Mouse (Mus musculus) ES-E14 (cell line): ENCODE data around the gene Leng1. TPM values are rescaled to one million over a fixed set of nuclear protein-coding genes. Genes with fewer than 3 reads are reported as not detected.

Source experiments
- DNase-seq: peaks from one replicate; pipeline ENCODE4 v3.0.0-alpha.2; 2013; ENCODE audit warnings: low read depth, low spot score
- H3K27ac ChIP-seq: 2 replicates; pipeline ENCODE4 v1.5.1; 2012; ENCODE audit warnings: low read depth, mild to moderate bottlenecking, low read length, moderate library complexity, mixed read lengths; ENCODE audit not compliant: poor library complexity, insufficient read depth, severe bottlenecking
- H3K36me3 ChIP-seq: 2 replicates; pipeline ENCODE4 v1.6.1; 2012; ENCODE audit warnings: mild to moderate bottlenecking, low read length, moderate library complexity, mixed read lengths; ENCODE audit not compliant: control insufficient read depth, poor library complexity, insufficient read depth, severe bottlenecking
- H3K4me1 ChIP-seq, 2 experiments: fragments of 150-350 bp in 1 of 2; sonication (generic) in 1 of 2; 2 replicates each; pipeline ENCODE4 v1.6.1; 2012; ENCODE audit warnings: low read length in 2 of 2, mild to moderate bottlenecking in 1 of 2, mixed read lengths in 1 of 2; ENCODE audit not compliant: control insufficient read depth in 2 of 2, insufficient read depth in 2 of 2, poor library complexity in 1 of 2
- H3K4me3 ChIP-seq, 2 experiments: fragments of 150-350 bp in 1 of 2; sonication (generic) in 1 of 2; 2 replicates each; pipeline ENCODE4 v1.5.1; 2012; ENCODE audit warnings: low read length in 2 of 2, low read depth in 1 of 2, mild to moderate bottlenecking in 1 of 2, mixed read lengths in 1 of 2; ENCODE audit not compliant: insufficient read depth in 1 of 2, poor library complexity in 1 of 2, severe bottlenecking in 1 of 2
- H3K9ac ChIP-seq: 2 replicates; pipeline ENCODE4 v1.6.1; 2012; ENCODE audit warnings: low read depth, mild to moderate bottlenecking, low read length, mixed read lengths; ENCODE audit not compliant: poor library complexity, insufficient read depth, severe bottlenecking
- H3K9me3 ChIP-seq: fragments of 150-350 bp; sonication (generic); 2 replicates; pipeline ENCODE4 v1.6.1; 2012; ENCODE audit warnings: low read depth, mild to moderate bottlenecking, low read length; ENCODE audit not compliant: control insufficient read depth, insufficient read depth
- CHD2 ChIP-seq: IDR thresholded peaks from 2 replicates; pipeline ENCODE4 v1.6.1; 2014; ENCODE audit warnings: mild to moderate bottlenecking, low read depth, low read length, inconsistent platforms
- HCFC1 ChIP-seq: IDR thresholded peaks from 2 replicates; pipeline ENCODE4 v1.6.1; 2012; ENCODE audit warnings: low read length, inconsistent platforms, borderline replicate concordance; ENCODE audit not compliant: insufficient read depth
- MAFK ChIP-seq: IDR thresholded peaks from 2 replicates; pipeline ENCODE4 v1.6.1; 2014; ENCODE audit warnings: mild to moderate bottlenecking, low read depth, low read length, inconsistent platforms; ENCODE audit not compliant: insufficient read depth
- ZC3H11A ChIP-seq: IDR thresholded peaks from 2 replicates; pipeline ENCODE4 v1.6.1; 2012; ENCODE audit warnings: low read depth, mild to moderate bottlenecking, inconsistent platforms, low read length, borderline replicate concordance
- ZNF384 ChIP-seq: IDR thresholded peaks from 2 replicates; pipeline ENCODE4 v1.6.1; 2012; ENCODE audit warnings: low read depth, low read length, inconsistent platforms
- in situ Hi-C, 2 experiments: fragments of 600-800 bp; cut with MboI; formaldehyde crosslinking; loops; one replicate each; pipeline ENCODE4 v1.15.1; 2025; ENCODE audit warnings: low sequenced_read_pairs in 2 of 2, inconsistent platforms in 1 of 2; ENCODE audit not compliant: unreplicated experiment in 2 of 2
- total RNA-seq: library from RNA; depleted of rRNA; stranded (reverse); fragments of 300-350 nt; gene quantifications from 2 replicates; pipeline ENCODE4 v1.2.3, GENCODE M21; 2012

Gene Leng1
- total RNA-seq, 1 experiment: 5.7 TPM

DNA sequence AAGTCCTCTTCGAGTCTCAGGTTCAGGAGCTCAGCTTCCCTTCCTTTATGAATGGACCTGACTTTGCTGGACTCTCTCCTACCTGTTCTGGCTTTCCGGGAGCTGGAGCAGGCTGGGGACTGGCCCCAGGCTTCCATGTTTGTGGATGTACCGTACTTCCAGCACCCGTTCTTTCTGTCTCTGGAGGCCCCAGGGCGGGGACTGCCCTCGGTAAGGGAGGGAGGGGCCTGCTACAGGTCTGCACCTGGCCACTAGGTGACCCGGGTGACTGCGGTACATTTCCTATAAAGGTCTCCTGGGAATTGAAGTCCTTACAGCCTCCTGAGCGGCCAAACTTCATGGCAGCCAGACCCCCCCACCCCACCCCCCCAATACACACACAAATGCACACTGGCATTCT is 11.7 kb upstream of the Leng1 start, which contains the start of gene Tmc4:
Gene Tmc4, minus strand, starts transcription at position 212 of the 400 bp plus-strand sequence.
- no peak within 1 kb of the TSS for H3K4me3 ChIP-seq
- no peak within 1 kb of the TSS for H3K9ac ChIP-seq
- TF ChIP-seq CHD2 (no peak), MAFK (no peak), ZNF384 (no peak), ZC3H11A (no peak), HCFC1 (no peak)

DNA sequence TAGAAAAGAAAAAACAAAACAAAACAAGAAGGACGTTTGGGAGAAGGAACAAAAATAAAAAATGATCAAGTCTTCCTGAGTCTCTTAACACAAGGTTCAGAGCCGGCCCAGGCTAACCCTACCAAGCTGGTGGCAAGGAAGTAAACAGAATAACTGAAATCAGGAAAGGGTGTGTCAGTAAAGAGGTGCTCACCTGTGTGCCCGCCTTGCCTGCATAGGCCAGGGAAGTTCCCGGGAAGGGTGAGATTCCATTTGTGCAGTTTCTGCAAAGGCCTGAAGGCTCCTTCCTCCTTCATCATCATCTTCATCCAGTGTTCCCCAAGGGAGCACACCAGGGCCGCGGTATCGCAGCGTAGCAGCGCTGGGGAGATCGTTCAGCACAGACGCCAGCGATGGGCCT is 10.7 kb upstream of the Leng1 start:
- Histone ChIP-seq H3K36me3 (peaks cover 3% of the 10 kb centered on the region; the same call in 1 of the 2 replicates), H3K4me1 (peaks cover 0 to 6% of the 10 kb centered on the region in 2 experiments; a peak in 1 of 4 replicates), H3K9me3 (no peaks in the 10 kb centered on the region), H3K27ac (no peak overlapping the region), H3K4me3 (no peak overlapping the region), H3K9ac (no peak overlapping the region)
- TF ChIP-seq ZNF384 (no peak), MAFK (no peak), HCFC1 (no peak), ZC3H11A (no peak), CHD2 (no peak)
- DNase-seq: no peak
- in situ Hi-C loops: no loop called here

More for the DNA sequence above, 11.7 kb upstream of the Leng1 start, which contains the start of gene Tmc4:
- no peak within 1 kb of the TSS for H3K27ac ChIP-seq
- H3K9me3 ChIP-seq: no peaks in the 10 kb centered on the region
- in situ Hi-C loops: no loop called here
- peaks cover 5% of the 10 kb centered on the region; the same call in 1 of the 2 replicates for H3K36me3 ChIP-seq
- peaks cover 0 to 6% of the 10 kb centered on the region in 2 experiments; a peak in 1 of 4 replicates for H3K4me1 ChIP-seq
- DNase-seq: no peak

DNA sequence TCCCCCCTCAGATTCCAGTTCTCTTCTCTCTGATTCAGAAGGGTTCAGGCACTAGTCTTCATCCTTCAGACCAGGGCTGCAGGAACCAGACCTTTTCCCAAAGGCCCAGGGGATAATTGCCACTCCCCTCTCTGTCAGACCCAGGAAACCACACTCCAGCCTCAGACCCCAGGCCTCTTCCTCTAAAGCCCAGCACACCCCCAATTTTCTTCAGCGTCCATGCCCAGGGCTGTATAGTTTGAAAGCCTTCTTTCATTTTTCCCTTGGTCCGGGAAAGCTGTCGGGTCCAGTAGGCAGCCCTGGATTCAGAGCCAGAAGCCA is 9.5 kb upstream of the Leng1 start:
- Histone ChIP-seq H3K4me1 (peaks cover 0 to 6% of the 10 kb centered on the region in 2 experiments; a peak in 1 of 4 replicates), H3K9ac (no peak overlapping the region), H3K36me3 (peaks cover 3% of the 10 kb centered on the region; the same call in 1 of the 2 replicates), H3K9me3 (no peaks in the 10 kb centered on the region), H3K4me3 (no peak overlapping the region), H3K27ac (no peak overlapping the region)
- TF ChIP-seq ZC3H11A (no peak), CHD2 (no peak), MAFK (no peak), HCFC1 (no peak), ZNF384 (no peak)
- in situ Hi-C loops: no loop called here
- DNase-seq: no peak

DNA sequence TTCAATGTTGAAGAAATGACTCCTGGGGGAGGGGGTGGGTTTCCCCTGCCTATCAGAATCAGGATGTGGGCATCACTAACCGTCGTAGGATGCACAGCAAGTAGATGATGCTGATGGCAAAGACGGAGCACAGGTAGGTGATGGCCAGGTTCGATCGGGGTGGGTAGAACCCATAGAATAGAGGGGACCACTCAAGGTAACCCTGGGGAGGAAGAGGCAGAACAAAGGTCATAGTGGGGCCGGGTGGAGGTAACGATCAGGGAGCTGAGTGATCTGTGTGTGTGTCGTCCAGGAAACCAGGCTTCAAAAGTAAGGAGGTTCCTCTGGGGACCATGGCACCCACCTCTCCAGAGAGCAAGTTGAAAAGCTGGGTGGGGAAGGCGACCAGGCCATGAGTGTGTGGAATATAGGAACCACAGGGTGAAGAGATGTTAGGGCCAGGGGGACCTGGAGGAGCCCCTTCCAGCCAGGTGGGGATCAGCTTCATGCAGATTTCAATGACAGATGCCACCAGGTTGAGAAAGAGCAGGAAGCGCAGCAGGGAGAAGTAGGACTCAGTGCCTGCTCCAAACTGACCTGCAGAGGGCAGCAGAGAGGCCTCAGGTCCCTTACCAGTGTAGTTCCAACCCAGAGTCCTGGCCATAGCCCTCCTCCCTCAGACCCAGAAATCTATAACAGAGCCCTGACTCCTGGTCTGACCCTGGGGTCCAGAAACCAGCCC is 9.0 kb upstream of the Leng1 start:
- no peaks in the 10 kb centered on the region for H3K9me3 ChIP-seq
- H3K9ac ChIP-seq: no peak overlapping the region
- TF ChIP-seq MAFK: no peak
- TF ChIP-seq ZC3H11A: 0 out of 2 replicates have a peak, but pooled peaks have one; percentile 34
- TF ChIP-seq CHD2: no peak
- no peak for TF ChIP-seq ZNF384
- TF ChIP-seq HCFC1: no peak
- peaks cover 3% of the 10 kb centered on the region; the same call in 1 of the 2 replicates for H3K36me3 ChIP-seq
- H3K4me1 ChIP-seq: peaks cover 0 to 6% of the 10 kb centered on the region in 2 experiments; a peak in 1 of 4 replicates
- no peak overlapping the region for H3K27ac ChIP-seq
- peak; percentile 88 for DNase-seq
- in situ Hi-C loops: no loop called here
- no peak overlapping the region for H3K4me3 ChIP-seq
